Mouse (Mus musculus) G1E (cell line): ENCODE measurements around the gene Setd4.

Source experiments
- CTCF ChIP-seq: IDR thresholded peaks from 2 replicates; pipeline ENCODE4 v1.5.1; 2012; ENCODE audit warnings: low read depth, low read length, inconsistent platforms, mixed read lengths
- GATA1 ChIP-seq: IDR thresholded peaks from 2 replicates; pipeline ENCODE4 v1.6.1; 2012; ENCODE audit warnings: borderline replicate concordance, low read length, inconsistent platforms, mixed read lengths
- GATA2 ChIP-seq: IDR thresholded peaks from 2 replicates; pipeline ENCODE4 v1.6.1; 2012; ENCODE audit warnings: low read depth, low read length, inconsistent platforms, borderline replicate concordance
- POLR2AphosphoS5 ChIP-seq: IDR thresholded peaks from 2 replicates; pipeline ENCODE4 v1.6.1; 2012; ENCODE audit warnings: low read depth, low read length, inconsistent platforms; ENCODE audit not compliant: insufficient replicate concordance
- TAL1 ChIP-seq: conservative IDR thresholded peaks from 2 replicates; pipeline ENCODE4 v1.6.1; 2012; ENCODE audit warnings: low read depth, low read length, inconsistent platforms, mixed read lengths

DNA sequence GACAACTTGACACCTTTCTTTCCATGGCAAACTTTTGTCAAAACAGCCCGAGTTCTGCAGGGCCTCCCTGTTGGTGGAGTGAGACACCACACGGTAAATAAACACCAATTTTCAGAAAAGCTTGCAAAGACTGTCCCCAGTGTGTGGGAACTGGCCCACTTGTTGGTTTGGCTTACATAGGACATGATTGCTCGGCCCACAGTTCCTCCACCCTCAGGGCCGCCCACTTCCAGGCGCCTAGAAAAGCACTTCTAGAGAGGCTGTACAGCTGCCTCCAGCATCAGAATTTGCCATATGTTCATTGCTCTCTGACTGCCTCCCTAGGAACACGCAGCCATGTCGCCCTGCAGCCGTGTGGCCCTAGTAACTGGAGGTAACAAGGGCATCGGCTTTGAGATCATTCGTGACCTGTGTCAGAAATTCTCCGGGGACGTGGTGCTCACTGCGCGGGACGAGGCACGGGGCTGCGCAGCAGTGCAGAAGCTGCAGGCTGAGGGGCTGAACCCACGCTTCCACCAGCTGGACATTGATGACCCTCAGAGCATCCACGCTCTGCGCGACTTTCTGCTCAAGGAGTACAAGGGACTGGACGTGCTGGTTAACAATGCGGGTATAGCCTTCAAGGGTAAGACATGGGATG, 24.0 kb upstream of the Setd4 start, which contains the start of gene Gm5678:
- TF ChIP-seq CTCF (no peak), GATA1 (no peak), TAL1 (no peak), POLR2AphosphoS5 (no peak), GATA2 (no peak)
